Mouse (Mus musculus) midbrain, embryonic 10.5 days (tissue): ENCODE data around the gene Il12a. TPM values are rescaled to one million over a fixed set of nuclear protein-coding genes. Genes with fewer than 3 reads are reported as not detected.

Experiments
- DNase-seq: peaks from one replicate; pipeline ENCODE4 v3.0.0-alpha.2; 2017; ENCODE audit warnings: low spot score
- H3K27ac ChIP-seq: fragments of 300-500 bp; sonication (generic); replicated peaks from 2 replicates; pipeline ENCODE4 v1.5.1; 2016; ENCODE audit warnings: mild to moderate bottlenecking
- H3K27me3 ChIP-seq: fragments of 300-500 bp; sonication (generic); 2 replicates; pipeline ENCODE4 v1.6.1; 2016; ENCODE audit warnings: low read depth, mild to moderate bottlenecking; ENCODE audit not compliant: poor library complexity, severe bottlenecking
- H3K36me3 ChIP-seq: fragments of 300-500 bp; sonication (generic); 2 replicates; pipeline ENCODE4 v1.6.1; 2016; ENCODE audit warnings: mild to moderate bottlenecking, moderate library complexity
- H3K4me1 ChIP-seq: fragments of 300-500 bp; sonication (generic); 2 replicates; pipeline ENCODE4 v1.6.1; 2016
- H3K4me3 ChIP-seq: fragments of 300-500 bp; sonication (generic); 2 replicates; pipeline ENCODE4 v1.5.1; 2016; ENCODE audit warnings: mild to moderate bottlenecking, moderate library complexity
- H3K9me3 ChIP-seq: fragments of 300-500 bp; sonication (generic); replicated peaks from 2 replicates; pipeline ENCODE4 v1.6.1; 2016; ENCODE audit warnings: mild to moderate bottlenecking
- WGBS: fragments of 180-500 bp; shearing (Covaris S2); methylation state at CpG from one replicate; pipeline ENCODE4 v1.1.7; 2016; 5-methylcytosine and 5-hydroxymethylcytosine counted together
- polyA plus RNA-seq: library from polyadenylated mRNA; unstranded; fragments of >200 nt; fragmentation: Nextera tagmentation; extraction: Ambion mirVana; gene quantifications from 2 replicates; pipeline ENCODE4 v1.2.1, GENCODE M21; 2016

The Il12a gene
- polyA plus RNA-seq, 1 experiment from 2014 or later, result not detected

GRCm38 (mm10) chr3:68691938-68692599 is 1.6 kb downstream of the Il12a start:
- Histone ChIP-seq H3K36me3 (no peaks in the 10 kb centered on the region), H3K4me1 (peaks cover 12% of the 10 kb centered on the region), H3K27me3 (no peaks in the 10 kb centered on the region), H3K4me3 (no peak overlapping the region), H3K9me3 (no peaks in the 10 kb centered on the region), H3K27ac (no peak overlapping the region)
- WGBS, result 90% methylated on average over 7 of the region's 7 CpGs
- no peak for DNase-seq

GRCm38 (mm10) chr3:68692600-68693225 is 2.3 kb downstream of the Il12a start:
- WGBS, result 88% methylated on average over 11 of the region's 11 CpGs
- no peaks in the 10 kb centered on the region for H3K9me3 ChIP-seq
- H3K4me3 ChIP-seq, result no peak overlapping the region
- H3K4me1 ChIP-seq, result peaks cover 12% of the 10 kb centered on the region
- H3K36me3 ChIP-seq, result no peaks in the 10 kb centered on the region
- no peak overlapping the region for H3K27ac ChIP-seq
- no peak for DNase-seq
- no peaks in the 10 kb centered on the region for H3K27me3 ChIP-seq

GRCm38 (mm10) chr3:68693441-68694048 is 3.1 kb downstream of the Il12a start:
- no peaks in the 10 kb centered on the region for H3K9me3 ChIP-seq
- WGBS, result 49% methylated on average over 11 of the region's 11 CpGs
- no peaks in the 10 kb centered on the region for H3K36me3 ChIP-seq
- H3K4me1 ChIP-seq, result peaks cover 12% of the 10 kb centered on the region
- no peak overlapping the region for H3K27ac ChIP-seq
- H3K4me3 ChIP-seq, result no peak overlapping the region
- DNase-seq, result no peak
- H3K27me3 ChIP-seq, result no peaks in the 10 kb centered on the region

- Histone ChIP-seq H3K4me1 (peaks cover 12% of the 10 kb centered on the region), H3K36me3 (no peaks in the 10 kb centered on the region), H3K27me3 (no peaks in the 10 kb centered on the region), H3K9me3 (no peaks in the 10 kb centered on the region), H3K4me3 (no peak overlapping the region), H3K27ac (no peak overlapping the region)
- no peak for DNase-seq
- WGBS, result 93% methylated on average over 5 of the region's 5 CpGs
Measured at GRCm38 (mm10) chr3:68695321-68695720, 4.9 kb downstream of the Il12a start.

GRCm38 (mm10) chr3:68696495-68697200 is 6.2 kb downstream of the Il12a start:
- H3K27me3 ChIP-seq, result no peaks in the 10 kb centered on the region
- no peak for DNase-seq
- peaks cover 12% of the 10 kb centered on the region for H3K4me1 ChIP-seq
- H3K4me3 ChIP-seq, result no peak overlapping the region
- 91% methylated on average over 3 of the region's 3 CpGs for WGBS
- H3K27ac ChIP-seq, result no peak overlapping the region
- H3K36me3 ChIP-seq, result no peaks in the 10 kb centered on the region
- H3K9me3 ChIP-seq, result no peaks in the 10 kb centered on the region

GRCm38 (mm10) chr3:68698601-68699000 is 8.2 kb downstream of the Il12a start:
- Histone ChIP-seq H3K9me3 (no peaks in the 10 kb centered on the region), H3K36me3 (no peaks in the 10 kb centered on the region), H3K27ac (no peak overlapping the region), H3K4me1 (peaks cover 3% of the 10 kb centered on the region), H3K27me3 (no peaks in the 10 kb centered on the region), H3K4me3 (no peak overlapping the region)
- DNase-seq, result no peak
- 92% methylated on average over 3 of the region's 3 CpGs for WGBS

GRCm38 (mm10) chr3:68700091-68700490 is 9.6 kb downstream of the Il12a start:
- Histone ChIP-seq H3K36me3 (no peaks in the 10 kb centered on the region), H3K9me3 (no peaks in the 10 kb centered on the region), H3K4me1 (no peaks in the 10 kb centered on the region), H3K4me3 (no peak overlapping the region), H3K27ac (no peak overlapping the region), H3K27me3 (no peaks in the 10 kb centered on the region)
- WGBS, result 89% methylated on average over 4 of the region's 4 CpGs
- no peak for DNase-seq

GRCm38 (mm10) chr3:68706307-68706706 is 15.9 kb downstream of the Il12a start:
- Histone ChIP-seq H3K36me3 (no peaks in the 10 kb centered on the region), H3K27ac (no peak overlapping the region), H3K9me3 (no peaks in the 10 kb centered on the region), H3K4me3 (no peak overlapping the region), H3K27me3 (no peaks in the 10 kb centered on the region), H3K4me1 (no peaks in the 10 kb centered on the region)
- WGBS, result 87% methylated on average over 10 of the region's 10 CpGs
- DNase-seq, result no peak

GRCm38 (mm10) chr3:68708230-68708629 is 17.8 kb downstream of the Il12a start:
- H3K36me3 ChIP-seq, result no peaks in the 10 kb centered on the region
- peak; percentile 34 for DNase-seq
- WGBS, result 55% methylated on average over 8 of the region's 8 CpGs
- no peaks in the 10 kb centered on the region for H3K27me3 ChIP-seq
- H3K4me1 ChIP-seq, result no peaks in the 10 kb centered on the region
- no peak overlapping the region for H3K4me3 ChIP-seq
- H3K27ac ChIP-seq, result no peak overlapping the region
- no peaks in the 10 kb centered on the region for H3K9me3 ChIP-seq

- Histone ChIP-seq H3K36me3 (no peaks in the 10 kb centered on the region), H3K4me1 (no peaks in the 10 kb centered on the region), H3K27ac (no peak overlapping the region), H3K4me3 (no peak overlapping the region), H3K9me3 (no peaks in the 10 kb centered on the region), H3K27me3 (no peaks in the 10 kb centered on the region)
- 59% methylated on average over 9 of the region's 9 CpGs for WGBS
- DNase-seq, result peak; percentile 49
Measured at GRCm38 (mm10) chr3:68709198-68709797, 18.9 kb downstream of the Il12a start.

GRCm38 (mm10) chr3:68710436-68710835 is 20.0 kb downstream of the Il12a start:
- Histone ChIP-seq H3K27me3 (no peaks in the 10 kb centered on the region), H3K36me3 (no peaks in the 10 kb centered on the region), H3K4me1 (no peaks in the 10 kb centered on the region), H3K9me3 (no peaks in the 10 kb centered on the region), H3K27ac (no peak overlapping the region), H3K4me3 (no peak overlapping the region)
- 94% methylated on average over 1 of the region's 1 CpGs for WGBS
- DNase-seq, result no peak

GRCm38 (mm10) chr3:68711510-68711909 is 21.1 kb downstream of the Il12a start:
- DNase-seq, result no peak
- no peak overlapping the region for H3K4me3 ChIP-seq
- 90% methylated on average over 5 of the region's 5 CpGs for WGBS
- H3K9me3 ChIP-seq, result no peaks in the 10 kb centered on the region
- H3K27me3 ChIP-seq, result no peaks in the 10 kb centered on the region
- H3K27ac ChIP-seq, result no peak overlapping the region
- no peaks in the 10 kb centered on the region for H3K36me3 ChIP-seq
- no peaks in the 10 kb centered on the region for H3K4me1 ChIP-seq
